8 mouse cellular contexts compared by ENCODE assay signal in genomic region chr7:75913952-75914351, GRCm38 (mm10).
A peak's percentile ranks its signal among the peaks of the same experiment; 100 is the strongest.
DNase-seq lines count a peak whose midpoint lies in the region; ATAC-seq and TF ChIP-seq lines count a peak whose summit lies in the region.

No protein-coding gene starts in this region.

- H3K9ac ChIP-seq in forebrain, embryonic 15.5 days (replicated peaks): no peak overlapping the region
- no peak overlapping the region for H3K9ac ChIP-seq in lung, embryonic 14.5 days

- 2% methylated on average over 7 of the region's 7 CpGs for WGBS in forebrain, embryonic 15.5 days
- WGBS in lung, embryonic 14.5 days: 1% methylated on average over 7 of the region's 7 CpGs

- H3K9me3 ChIP-seq in forebrain, embryonic 15.5 days: no peaks in the 10 kb centered on the region
- H3K9me3 ChIP-seq in lung, embryonic 14.5 days (ENCODE audit: low read depth, low read length): no peaks in the 10 kb centered on the region

- peak; percentile 90 for DNase-seq in ES-CJ7 (ENCODE audit: low read depth, low spot score)
- peak; percentile 24 for DNase-seq in cerebellum, adult 11 months
- peak; percentile 24 for DNase-seq in heart, postnatal 25 days (ENCODE audit: low spot score)
- DNase-seq in layer of hippocampus, adult 18-20 months (ENCODE audit: low spot score in 2 of 2): peak; percentile 48 to 80
- DNase-seq in lung, embryonic 14.5 days: peak; percentile 89
- DNase-seq in testis, postnatal 14 days (ENCODE audit: low spot score): peak; percentile 70

- H3K36me3 ChIP-seq in forebrain, embryonic 15.5 days: no peaks in the 10 kb centered on the region
- no peaks in the 10 kb centered on the region for H3K36me3 ChIP-seq in lung, embryonic 14.5 days (ENCODE audit: insufficient read depth)

- H3K27me3 ChIP-seq in forebrain, embryonic 15.5 days: no peaks in the 10 kb centered on the region
- H3K27me3 ChIP-seq in lung, embryonic 14.5 days (ENCODE audit: insufficient read depth, low read length): no peaks in the 10 kb centered on the region

- no peak overlapping the region for H3K4me3 ChIP-seq in forebrain, embryonic 15.5 days
- H3K4me3 ChIP-seq in lung, embryonic 14.5 days (ENCODE audit: low read depth, low read length): no peak overlapping the region

- peaks cover 6% of the 10 kb centered on the region for H3K4me1 ChIP-seq in forebrain, embryonic 15.5 days
- H3K4me1 ChIP-seq in lung, embryonic 14.5 days (ENCODE audit: insufficient read depth): no peaks in the 10 kb centered on the region

- ATAC-seq in forebrain, embryonic 15.5 days (replicated peaks): peak; percentile 80
- ATAC-seq in lung, embryonic 14.5 days (ENCODE audit: insufficient read depth): peak; percentile 80
- peak; percentile 67 for ATAC-seq in neutrophil, adult 5-6 weeks (ENCODE audit: extremely low read depth, insufficient number of reproducible peaks, low FRiP score, poor library complexity, severe bottlenecking)

- no peak overlapping the region for H3K4me2 ChIP-seq in forebrain, embryonic 15.5 days (replicated peaks)
- H3K4me2 ChIP-seq in lung, embryonic 14.5 days: no peak overlapping the region

- intact Hi-C loops in heart, postnatal 25 days (cut with DNase I): no loop called here

- H3K27ac ChIP-seq in forebrain, embryonic 15.5 days (replicated peaks): no peak overlapping the region
- no peak overlapping the region for H3K27ac ChIP-seq in lung, embryonic 14.5 days (ENCODE audit: low read depth)

- peak; percentile 96 for TF ChIP-seq CTCF in lung, embryonic 14.5 days (IDR thresholded peaks at IDR 0.05; ENCODE audit: low read depth)

Comparison
In these comparisons a context has a peak if more than half of its experiments do, and no peak if none do; other contexts are left out.
1. DNase-seq: peak in every context shown above with its lines; median percentile 90 in ES-CJ7; 89 in lung, embryonic 14.5 days; 70 in testis, postnatal 14 days; 64 in layer of hippocampus, adult 18-20 months; 24 in cerebellum, adult 11 months; 24 in heart, postnatal 25 days.